Mouse (Mus musculus): ENCODE data around the gene Cyp4x1.
A peak's percentile ranks its signal among the peaks of the same experiment; 100 is the strongest.

The Cyp4x1 gene

GRCm38 (mm10) chr4:115057674-115058316 lies 76.3 kb downstream of the Cyp4x1 start:
- DNase-seq (ENCODE audit: inconsistent age in 2 of 2, low spot score in 1 of 2): peak; percentile 17 to 64

DNA sequence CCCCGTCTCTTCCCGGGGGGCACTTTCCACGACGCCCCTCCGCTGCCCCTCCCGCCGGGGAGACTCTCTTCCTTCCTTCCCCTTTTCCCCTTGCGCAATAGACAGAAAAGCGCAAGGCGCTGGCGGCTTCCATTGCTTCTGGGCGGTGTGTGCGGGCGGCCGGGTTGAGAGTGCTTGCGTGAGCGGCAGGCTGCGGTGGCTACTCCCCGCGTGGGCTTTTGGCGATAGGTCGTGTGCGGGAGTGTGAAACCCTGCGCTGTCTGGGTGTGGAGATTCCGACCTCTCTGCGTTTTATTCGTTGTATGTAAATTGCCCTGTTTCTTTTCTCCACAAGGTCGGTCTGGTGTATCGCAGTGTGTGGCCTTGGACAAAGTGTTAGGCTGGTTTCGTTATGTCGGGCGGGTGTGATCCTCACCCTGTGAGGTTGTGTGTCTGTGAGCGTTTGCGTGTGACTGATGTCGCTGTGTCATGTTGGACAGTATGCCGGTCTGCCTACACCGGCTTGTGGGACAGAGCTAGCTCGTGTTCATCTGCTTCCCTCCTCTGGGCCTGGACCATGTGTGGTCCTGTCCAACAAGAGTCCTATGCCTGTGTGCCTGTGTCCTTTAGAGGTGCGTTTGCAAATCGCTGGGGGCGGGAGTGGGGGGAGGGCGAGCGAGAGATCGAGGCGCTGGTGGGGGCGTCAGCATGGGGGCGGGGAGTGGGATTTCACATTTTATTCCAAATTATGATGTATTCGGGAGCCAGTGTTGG lies 77.0 kb downstream of the Cyp4x1 start:
- peak; percentile 27 to 85 for DNase-seq (ENCODE audit: inconsistent age in 2 of 2, low spot score in 1 of 2)

GRCm38 (mm10) chr4:115056371-115056920 lies 77.6 kb downstream of the Cyp4x1 start, which contains the start of gene Tal1:
Tal1 (plus strand) TSS chr4:115056426.
- peak in 1 of 2 experiments; percentile 61 for DNase-seq (ENCODE audit: inconsistent age in 2 of 2, low spot score in 1 of 2)
